Mouse (Mus musculus) urinary bladder, postnatal 36 days (tissue): ENCODE results near the gene Agbl4.

Experiments
- DNase-seq, 2 experiments: peaks; one replicate each; pipeline ENCODE4 v3.0.0; 2022; ENCODE audit warnings: low spot score in 2 of 2, mixed read lengths in 1 of 2

The Agbl4 gene

GRCm38 (mm10) chr4:110397618-110398045, at the start of gene Agbl4:
TSS of gene Agbl4 (plus strand) at chr4:110397661.
- DNase-seq, result peak in 1 of 2 experiments; percentile 12

GRCm38 (mm10) chr4:110350856-110351177, 46.6 kb upstream of the Agbl4 start:
- DNase-seq, result no peak

GRCm38 (mm10) chr4:110351178-110352000, 46.1 kb upstream of the Agbl4 start, which contains the start of gene Elavl4:
TSS of gene Elavl4 (minus strand) at chr4:110351909.
- DNase-seq, result peak; percentile 6 to 9

- no peak for DNase-seq
These were observed 45.5 kb upstream of the Agbl4 start for GRCm38 (mm10) chr4:110352001-110352369.

GRCm38 (mm10) chr4:110360568-110360967, 36.9 kb upstream of the Agbl4 start:
- no peak for DNase-seq

GRCm38 (mm10) chr4:110396221-110396620, 1.2 kb upstream of the Agbl4 start:
- no peak for DNase-seq

- DNase-seq, result no peak
These were observed 22.8 kb downstream of the Agbl4 start for GRCm38 (mm10) chr4:110420306-110420705.

- no peak for DNase-seq
These were observed 30.2 kb downstream of the Agbl4 start for GRCm38 (mm10) chr4:110427653-110428052.

GRCm38 (mm10) chr4:110494371-110494770, 96.9 kb downstream of the Agbl4 start:
- DNase-seq, result peak in 1 of 2 experiments; percentile 1

- no peak for DNase-seq
These were observed 132.3 kb downstream of the Agbl4 start for GRCm38 (mm10) chr4:110529804-110530203.

- DNase-seq, result no peak
These were observed 151.8 kb downstream of the Agbl4 start for GRCm38 (mm10) chr4:110549223-110549622.

GRCm38 (mm10) chr4:110597726-110598283, 200.3 kb downstream of the Agbl4 start:
- no peak for DNase-seq

- no peak for DNase-seq
These were observed 244.0 kb downstream of the Agbl4 start for GRCm38 (mm10) chr4:110641417-110641816.

- DNase-seq, result no peak
These were observed 265.5 kb downstream of the Agbl4 start for GRCm38 (mm10) chr4:110662940-110663339.

GRCm38 (mm10) chr4:110674121-110674520, 276.7 kb downstream of the Agbl4 start:
- DNase-seq, result no peak

GRCm38 (mm10) chr4:110735141-110735540, 337.7 kb downstream of the Agbl4 start:
- DNase-seq, result no peak

GRCm38 (mm10) chr4:110757941-110758340, 360.5 kb downstream of the Agbl4 start:
- no peak for DNase-seq

- DNase-seq, result no peak
These were observed 391.1 kb downstream of the Agbl4 start for GRCm38 (mm10) chr4:110788596-110788995.

- no peak for DNase-seq
These were observed 402.4 kb downstream of the Agbl4 start for GRCm38 (mm10) chr4:110799902-110800301.

GRCm38 (mm10) chr4:110810947-110811346, 413.5 kb downstream of the Agbl4 start:
- no peak for DNase-seq

- no peak for DNase-seq
These were observed 435.3 kb downstream of the Agbl4 start for GRCm38 (mm10) chr4:110832776-110833175.

- no peak for DNase-seq
These were observed 482.4 kb downstream of the Agbl4 start for GRCm38 (mm10) chr4:110879719-110880443.

- no peak for DNase-seq
These were observed 518.6 kb downstream of the Agbl4 start for GRCm38 (mm10) chr4:110916061-110916460.
